Mouse (Mus musculus): ENCODE results near the gene Ptk7.

DNA sequence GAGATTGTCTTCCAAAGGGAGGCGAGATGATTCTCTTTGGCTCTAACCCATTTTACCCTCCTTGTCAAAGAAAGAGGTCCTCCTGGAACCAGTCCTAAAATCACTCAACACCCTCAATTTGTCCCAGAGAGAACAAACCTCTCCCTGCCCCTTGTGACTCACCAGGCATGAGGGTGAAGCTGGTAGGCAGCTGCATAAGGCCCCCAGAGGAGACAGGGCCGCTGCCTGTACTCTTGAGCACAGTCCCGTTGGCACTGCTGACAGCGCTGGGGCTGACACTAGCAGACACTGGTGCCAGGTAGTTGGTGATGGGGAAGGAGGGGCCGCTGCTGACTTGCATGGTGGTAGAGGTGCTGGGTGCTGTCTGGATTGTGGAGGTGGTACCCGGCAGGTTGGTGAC, 77.9 kb downstream of the Ptk7 start:
- no peak for TF ChIP-seq TAL1 (IDR thresholded peaks at IDR 0.05; ENCODE audit: low read length)
- no peak for TF ChIP-seq GATA1 (IDR thresholded peaks at IDR 0.05; ENCODE audit: low read length)

All from erythroblast, embryonic 14.5 days (primary cell).